Mouse (Mus musculus) liver, postnatal 0 days (tissue): ENCODE results near the gene Tex19.1. TPM values are rescaled to one million over a fixed set of nuclear protein-coding genes. Genes with fewer than 3 reads are reported as not detected.

ENCODE experiments used
- ATAC-seq: fragments of 200-750 bp; cut with Nextera tagmentation; 2 replicates; pipeline ENCODE4 v1.8.0; 2017; ENCODE audit warnings: mild to moderate bottlenecking, moderate library complexity
- DNase-seq: peaks from one replicate; pipeline ENCODE4 v3.0.0-alpha.2; 2016
- H3K27ac ChIP-seq: fragments of 300-500 bp; sonication (generic); 2 replicates; pipeline ENCODE4 v1.5.1; 2014; ENCODE audit warnings: antibody characterized with exemption, moderate library complexity, mild to moderate bottlenecking, low read depth
- H3K27me3 ChIP-seq: fragments of 300-500 bp; sonication (generic); 2 replicates; pipeline ENCODE4 v1.6.1; 2014; ENCODE audit warnings: low read length, control low read depth, mixed read lengths; ENCODE audit not compliant: insufficient read depth
- H3K36me3 ChIP-seq: fragments of 300-500 bp; sonication (generic); replicated peaks from 2 replicates; pipeline ENCODE4 v1.6.1; 2014; ENCODE audit warnings: mild to moderate bottlenecking, control low read depth, low read length, moderate library complexity, mixed read lengths; ENCODE audit not compliant: insufficient read depth
- H3K4me1 ChIP-seq: fragments of 300-500 bp; sonication (generic); 2 replicates; pipeline ENCODE4 v1.6.1; 2014; ENCODE audit warnings: antibody characterized with exemption, mild to moderate bottlenecking, control low read depth; ENCODE audit not compliant: insufficient read depth
- H3K4me2 ChIP-seq: fragments of 300-500 bp; sonication (generic); 2 replicates; pipeline ENCODE4 v1.6.1; 2014; ENCODE audit warnings: low read depth, mild to moderate bottlenecking, low read length, moderate library complexity, mixed read lengths
- H3K4me3 ChIP-seq: fragments of 300-500 bp; sonication (generic); 2 replicates; pipeline ENCODE4 v1.5.1; 2014; ENCODE audit warnings: low read depth, low read length
- H3K9ac ChIP-seq: fragments of 300-500 bp; sonication (generic); replicated peaks from 2 replicates; pipeline ENCODE4 v1.6.1; 2014; ENCODE audit warnings: mild to moderate bottlenecking, moderate library complexity
- H3K9me3 ChIP-seq: fragments of 300-500 bp; sonication (generic); 2 replicates; pipeline ENCODE4 v1.6.1; 2016; ENCODE audit warnings: mild to moderate bottlenecking, control low read depth, low read length, mixed read lengths
- CTCF ChIP-seq: sonication (generic); IDR thresholded peaks from 2 replicates; pipeline ENCODE4 v1.5.1; 2016; ENCODE audit warnings: antibody characterized with exemption, low read depth
- EP300 ChIP-seq: IDR thresholded peaks from 2 replicates; pipeline ENCODE4 v1.6.1; 2016; ENCODE audit warnings: antibody characterized with exemption, low read depth, mild to moderate bottlenecking
- WGBS: fragments of 180-500 bp; shearing (Covaris S2); extraction: QIAGEN DNeasy Blood & Tissue Kit; methylation state at CpG from one replicate; pipeline ENCODE4 v1.1.7; 2014; ENCODE audit not compliant: insufficient replicate concordance; 5-methylcytosine and 5-hydroxymethylcytosine counted together
- polyA plus RNA-seq: library from polyadenylated mRNA; unstranded; fragments of >200 nt; fragmentation: Nextera tagmentation; extraction: Ambion mirVana; gene quantifications from 2 replicates; pipeline ENCODE4 v1.2.1, GENCODE M21; 2015

Tex19.1 gene
- polyA plus RNA-seq, 1 experiment from 2014 or later = not detected

DNA sequence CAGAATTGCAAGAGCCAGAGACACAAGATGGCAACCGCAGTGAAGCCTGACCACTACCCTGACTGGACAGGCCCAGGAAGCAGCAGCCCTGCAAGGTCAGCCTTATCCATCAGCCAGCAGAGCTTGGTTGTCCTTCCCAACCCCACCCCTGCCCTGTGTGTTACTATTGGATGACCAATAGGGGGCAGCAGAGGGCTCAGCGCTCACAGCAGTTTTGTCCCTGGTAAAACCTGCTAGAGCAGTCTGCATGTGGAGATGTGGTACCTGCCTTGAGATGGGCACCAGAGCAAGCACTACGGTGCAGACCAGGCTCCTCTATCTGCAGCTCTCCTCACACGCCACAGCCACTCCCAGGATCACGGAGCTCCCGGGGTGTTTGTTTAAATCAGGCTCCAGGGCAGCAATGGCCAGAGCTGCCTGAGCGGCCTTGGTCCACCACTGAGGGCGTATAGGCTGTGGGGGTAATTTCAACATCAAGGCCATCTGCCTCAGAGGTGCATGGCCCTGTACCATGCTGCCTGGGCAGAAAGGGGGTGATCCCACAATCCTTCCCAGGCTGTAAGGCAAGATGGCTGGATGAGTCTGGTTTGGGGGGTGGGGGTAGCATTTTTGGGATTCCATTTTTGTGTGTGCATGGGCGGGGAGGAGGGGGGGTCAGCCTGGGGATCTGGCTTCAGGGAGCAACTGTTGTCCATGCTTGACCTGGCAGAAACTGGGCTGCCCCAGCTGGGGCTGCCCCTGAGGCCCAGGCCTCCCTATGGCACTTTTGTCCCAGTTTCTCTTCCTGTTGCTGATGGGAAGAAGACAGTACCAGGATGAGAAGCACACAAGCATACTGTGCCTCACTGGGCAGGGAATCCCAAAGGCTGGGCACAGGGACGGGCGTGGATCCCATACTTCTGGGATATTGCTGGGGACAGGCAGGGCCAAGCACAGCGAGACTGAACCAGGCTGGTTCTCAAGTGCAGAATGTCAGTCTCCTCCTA is 30.6 kb downstream of the Tex19.1 start:
- Histone ChIP-seq H3K27me3 (no peaks in the 10 kb centered on the region), H3K36me3 (no peaks in the 10 kb centered on the region), H3K4me1 (no peaks in the 10 kb centered on the region; the same call in 1 of the 2 replicates), H3K4me2 (no peak overlapping the region), H3K4me3 (no peak overlapping the region), H3K9ac (no peak overlapping the region), H3K27ac (no peak overlapping the region), H3K9me3 (no peaks in the 10 kb centered on the region)
- WGBS = 50% methylated on average over 12 of the region's 12 CpGs
- ATAC-seq (peak; percentile 71), DNase-seq (peak; percentile 66)
- TF ChIP-seq EP300 (no peak), CTCF (peak; percentile 96)

GRCm38 (mm10) chr11:121189681-121190080 is 43.7 kb downstream of the Tex19.1 start:
- no peak for DNase-seq

GRCm38 (mm10) chr11:121192742-121193141 is 46.8 kb downstream of the Tex19.1 start:
- ATAC-seq (no peak), DNase-seq (no peak)
- Histone ChIP-seq H3K4me1 (no peaks in the 10 kb centered on the region), H3K4me3 (no peak overlapping the region), H3K9ac (no peak overlapping the region), H3K27me3 (no peaks in the 10 kb centered on the region), H3K9me3 (no peaks in the 10 kb centered on the region), H3K27ac (no peak overlapping the region), H3K4me2 (no peak overlapping the region), H3K36me3 (no peaks in the 10 kb centered on the region; the same call in 1 of the 2 replicates)
- WGBS = 49% methylated on average over 2 of the region's 2 CpGs
- TF ChIP-seq CTCF = no peak
- no peak for TF ChIP-seq EP300

More at GRCm38 (mm10) chr11:121189681-121190080, 43.7 kb downstream of the Tex19.1 start:
- Histone ChIP-seq H3K9ac (no peak overlapping the region), H3K4me1 (no peaks in the 10 kb centered on the region), H3K36me3 (no peaks in the 10 kb centered on the region; the same call in 1 of the 2 replicates), H3K4me2 (no peak overlapping the region), H3K27me3 (no peaks in the 10 kb centered on the region), H3K4me3 (no peak overlapping the region), H3K27ac (no peak overlapping the region), H3K9me3 (no peaks in the 10 kb centered on the region)
- ATAC-seq = no peak
- TF ChIP-seq EP300 = no peak
- TF ChIP-seq CTCF = no peak
- 76% methylated on average over 3 of the region's 3 CpGs for WGBS

- Histone ChIP-seq H3K27me3 (no peaks in the 10 kb centered on the region), H3K4me2 (no peak overlapping the region), H3K27ac (no peak overlapping the region), H3K9ac (no peak overlapping the region), H3K4me3 (no peak overlapping the region), H3K9me3 (no peaks in the 10 kb centered on the region), H3K36me3 (no peaks in the 10 kb centered on the region; the same call in 1 of the 2 replicates), H3K4me1 (no peaks in the 10 kb centered on the region)
- DNase-seq = no peak
- TF ChIP-seq CTCF (no peak), EP300 (no peak)
- no peak for ATAC-seq
- 89% methylated on average over 3 of the region's 3 CpGs for WGBS
Measured at GRCm38 (mm10) chr11:121193415-121193814, 47.5 kb downstream of the Tex19.1 start.

Other genes with a start within 250 kb of the Tex19.1 start
- gene Ccdc57, start 213.3 kb upstream of the Tex19.1 start, polyA plus RNA-seq = 1.2 and 1.4 TPM in 2 replicates
- gene Slc16a3, start 197.7 kb upstream of the Tex19.1 start, polyA plus RNA-seq = 9.9 and 13.9 TPM in 2 replicates
- gene Csnk1d, start 154.8 kb upstream of the Tex19.1 start, polyA plus RNA-seq = 29.9 and 30.0 TPM in 2 replicates
- gene Cd7, start 106.7 kb upstream of the Tex19.1 start, polyA plus RNA-seq = 3.2 and 3.3 TPM in 2 replicates
- 0.05 and 0.23 TPM in 2 replicates for gene Sectm1b, start 82.6 kb upstream of the Tex19.1 start, polyA plus RNA-seq
- gene Sectm1a, start 64.9 kb upstream of the Tex19.1 start, polyA plus RNA-seq = 1.7 and 2.0 TPM in 2 replicates
- gene Tex19.2, start 27.5 kb upstream of the Tex19.1 start, polyA plus RNA-seq = 0.05 TPM in 1 of 2 replicates, not detected in the other
- gene Uts2r, start 14.1 kb downstream of the Tex19.1 start, polyA plus RNA-seq = not detected in 2 replicates
- gene Hexdc, start 58.3 kb downstream of the Tex19.1 start, polyA plus RNA-seq = 2.3 and 3.2 TPM in 2 replicates
- gene Ogfod3, start 58.6 kb downstream of the Tex19.1 start, polyA plus RNA-seq = 17.7 and 17.9 TPM in 2 replicates
- gene Cybc1, start 83.2 kb downstream of the Tex19.1 start, polyA plus RNA-seq = 13.3 and 15.0 TPM in 2 replicates
- 27.8 and 39.1 TPM in 2 replicates for gene Narf, start 91.1 kb downstream of the Tex19.1 start, polyA plus RNA-seq
- 2.3 and 2.6 TPM in 2 replicates for gene Foxk2, start 113.8 kb downstream of the Tex19.1 start, polyA plus RNA-seq
- 16.6 and 16.7 TPM in 2 replicates for gene Wdr45b, start 208.3 kb downstream of the Tex19.1 start, polyA plus RNA-seq
- gene Rab40b, start 242.1 kb downstream of the Tex19.1 start, polyA plus RNA-seq = 0.58 and 0.60 TPM in 2 replicates